In the genomic region with DNA sequence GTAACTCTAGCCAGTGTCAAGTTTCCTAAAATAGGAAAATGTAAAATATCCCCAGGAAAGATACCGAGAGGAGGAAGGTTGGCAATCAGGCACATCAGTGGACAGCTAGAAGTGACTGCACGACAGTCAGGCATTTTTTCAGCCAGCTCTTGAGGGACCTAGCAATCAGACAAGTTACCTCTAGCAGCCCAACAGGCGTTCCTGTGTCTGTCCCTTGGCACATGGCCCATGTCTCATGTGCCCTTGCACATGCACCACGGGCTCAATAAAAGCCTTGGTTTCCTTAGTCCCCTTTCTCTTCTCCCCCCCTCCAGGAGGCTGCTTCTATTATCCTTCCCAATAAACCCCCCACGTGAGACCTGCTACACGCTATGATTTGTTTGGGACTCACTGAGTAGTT, we compare ENCODE assay signal across 37 mouse cellular contexts. TPM values are rescaled to one million over a fixed set of nuclear protein-coding genes. Genes with fewer than 3 reads are reported as not detected.
DNase-seq lines count a peak whose midpoint lies in the region; ATAC-seq and TF ChIP-seq lines count a peak whose summit lies in the region.
"Had no signal": no experiment of that assay in that cellular context is flagged by ENCODE, and none has a peak within 500 bp of the region (broad histone marks: within the 10 kb centered on the region; RNA-seq: fewer than 3 reads in every experiment).

No protein-coding gene starts in this region.

- H3K27me3 ChIP-seq in heart, postnatal 0 days (ENCODE audit: control insufficient read depth, insufficient read depth, low read length): no peaks in the 10 kb centered on the region
- H3K27me3 ChIP-seq in heart, embryonic 11.5 days (ENCODE audit: control insufficient read depth, insufficient read depth, low read length): no peaks in the 10 kb centered on the region
- no peaks in the 10 kb centered on the region for H3K27me3 ChIP-seq in midbrain, postnatal 0 days (ENCODE audit: insufficient read depth, low read length)
- H3K27me3 ChIP-seq in midbrain, embryonic 14.5 days (ENCODE audit: control insufficient read depth, insufficient read depth, low read length): no peaks in the 10 kb centered on the region
- H3K27me3 ChIP-seq: forebrain, embryonic 15.5 days; hindbrain, embryonic 13.5 days; limb, embryonic 15.5 days; liver, embryonic 13.5 days; Patski had no signal

- no peaks in the 10 kb centered on the region for H3K36me3 ChIP-seq in heart, postnatal 0 days (replicated peaks; ENCODE audit: control insufficient read depth, insufficient read depth, low read length)
- no peaks in the 10 kb centered on the region for H3K36me3 ChIP-seq in heart, embryonic 11.5 days (ENCODE audit: control insufficient read depth, insufficient read depth, low read length)
- H3K36me3 ChIP-seq in midbrain, postnatal 0 days (ENCODE audit: insufficient read depth, low read length): no peaks in the 10 kb centered on the region
- H3K36me3 ChIP-seq in midbrain, embryonic 14.5 days (ENCODE audit: control insufficient read depth, insufficient read depth, low read length): no peaks in the 10 kb centered on the region
- H3K36me3 ChIP-seq: embryonic facial prominence, embryonic 12.5 days; forebrain, embryonic 15.5 days; hindbrain, embryonic 13.5 days; limb, embryonic 15.5 days; liver, embryonic 13.5 days had no signal

- no peak overlapping the region for H3K27ac ChIP-seq in heart, postnatal 0 days (ENCODE audit: low read depth)
- H3K27ac ChIP-seq in heart, embryonic 11.5 days (ENCODE audit: low read depth, low read length): no peak overlapping the region
- no peak overlapping the region for H3K27ac ChIP-seq in midbrain, postnatal 0 days (ENCODE audit: low read depth, low read length)
- no peak overlapping the region for H3K27ac ChIP-seq in midbrain, embryonic 14.5 days (replicated peaks; ENCODE audit: low read depth, low read length)
- H3K27ac ChIP-seq: embryonic facial prominence, embryonic 12.5 days; forebrain, embryonic 15.5 days; hindbrain, embryonic 13.5 days; left cerebral cortex, adult 2 months; limb, embryonic 15.5 days; liver, embryonic 13.5 days had no signal

- no peak overlapping the region for H3K9ac ChIP-seq in heart, postnatal 0 days (replicated peaks; ENCODE audit: low read depth, low read length)
- H3K9ac ChIP-seq in heart, embryonic 11.5 days (ENCODE audit: low read depth, low read length): no peak overlapping the region
- no peak overlapping the region for H3K9ac ChIP-seq in midbrain, postnatal 0 days (replicated peaks; ENCODE audit: low read length, poor library complexity, severe bottlenecking)
- no peak overlapping the region for H3K9ac ChIP-seq in midbrain, embryonic 14.5 days (replicated peaks; ENCODE audit: low read length)
- H3K9ac ChIP-seq: embryonic facial prominence, embryonic 12.5 days; forebrain, embryonic 15.5 days; hindbrain, embryonic 13.5 days; limb, embryonic 15.5 days; liver, embryonic 13.5 days had no signal

- H3K4me1 ChIP-seq in heart, postnatal 0 days (ENCODE audit: control insufficient read depth, insufficient read depth): no peaks in the 10 kb centered on the region
- no peaks in the 10 kb centered on the region for H3K4me1 ChIP-seq in heart, embryonic 11.5 days (ENCODE audit: control insufficient read depth, insufficient read depth, low read length)
- H3K4me1 ChIP-seq in midbrain, postnatal 0 days (ENCODE audit: insufficient read depth, low read length): no peaks in the 10 kb centered on the region
- 0 out of 2 replicates have a peak, but pooled peaks cover 6% of the 10 kb centered on the region for H3K4me1 ChIP-seq in midbrain, embryonic 14.5 days (ENCODE audit: control insufficient read depth, insufficient read depth, low read length)
- H3K4me1 ChIP-seq: forebrain, embryonic 15.5 days; hindbrain, embryonic 13.5 days; limb, embryonic 15.5 days; liver, embryonic 13.5 days had no signal

- no peak overlapping the region for H3K4me3 ChIP-seq in heart, postnatal 0 days (ENCODE audit: low read depth, low read length)
- H3K4me3 ChIP-seq in heart, embryonic 11.5 days (ENCODE audit: low read depth, low read length): no peak overlapping the region
- no peak overlapping the region for H3K4me3 ChIP-seq in midbrain, postnatal 0 days (ENCODE audit: low read depth, low read length)
- H3K4me3 ChIP-seq in midbrain, embryonic 14.5 days (replicated peaks; ENCODE audit: low read depth, low read length): no peak overlapping the region
- H3K4me3 ChIP-seq: embryonic facial prominence, embryonic 12.5 days; forebrain, embryonic 15.5 days; hindbrain, embryonic 13.5 days; left cerebral cortex, adult 2 months; limb, embryonic 15.5 days; liver, embryonic 13.5 days had no signal

- WGBS in heart, postnatal 0 days: 41% methylated on average over 6 of the region's 6 CpGs
- 66% methylated on average over 6 of the region's 6 CpGs for WGBS in heart, embryonic 11.5 days (ENCODE audit: insufficient replicate concordance)
- WGBS in midbrain, postnatal 0 days: 65% methylated on average over 6 of the region's 6 CpGs
- 64% methylated on average over 6 of the region's 6 CpGs for WGBS in midbrain, embryonic 14.5 days

- no peak for TF ChIP-seq EP300 in heart, postnatal 0 days (IDR thresholded peaks at IDR 0.05; ENCODE audit: low read depth)

- no peak overlapping the region for H3K4me2 ChIP-seq in heart, postnatal 0 days (ENCODE audit: low read depth, low read length)
- H3K4me2 ChIP-seq in heart, embryonic 11.5 days: no peak overlapping the region
- H3K4me2 ChIP-seq in midbrain, postnatal 0 days (ENCODE audit: low read depth, low read length, poor library complexity, severe bottlenecking): no peak overlapping the region
- H3K4me2 ChIP-seq in midbrain, embryonic 14.5 days (ENCODE audit: low read length): no peak overlapping the region
- H3K4me2 ChIP-seq: embryonic facial prominence, embryonic 12.5 days; forebrain, embryonic 15.5 days; hindbrain, embryonic 13.5 days; limb, embryonic 15.5 days; liver, embryonic 13.5 days had no signal

- ATAC-seq in heart, postnatal 0 days (ENCODE audit: insufficient read depth, low read depth): no peak
- ATAC-seq in heart, embryonic 11.5 days (replicated peaks; ENCODE audit: insufficient number of reproducible peaks, low FRiP score, low TSS enrichment): no peak
- no peak for ATAC-seq in midbrain, postnatal 0 days (ENCODE audit: low FRiP score)
- no peak for ATAC-seq in midbrain, embryonic 14.5 days (ENCODE audit: low FRiP score, low TSS enrichment)
- ATAC-seq in megakaryocyte-erythroid progenitor cell, adult 5-6 weeks (replicated peaks; ENCODE audit: low FRiP score, low TSS enrichment, poor library complexity, severe bottlenecking): peak; percentile 60; the same call in 1 of the 2 replicates
- ATAC-seq: forebrain, embryonic 15.5 days; inflammation-experienced regulatory T-cells, adult 6 months; lung, postnatal 0 days; Patski had no signal

- no peaks in the 10 kb centered on the region for H3K9me3 ChIP-seq in heart, postnatal 0 days (replicated peaks; ENCODE audit: control insufficient read depth, low read length)
- H3K9me3 ChIP-seq in heart, embryonic 11.5 days (replicated peaks; ENCODE audit: control insufficient read depth, low read length): no peaks in the 10 kb centered on the region
- H3K9me3 ChIP-seq in midbrain, postnatal 0 days (ENCODE audit: low read length): no peaks in the 10 kb centered on the region
- no peaks in the 10 kb centered on the region for H3K9me3 ChIP-seq in midbrain, embryonic 14.5 days (ENCODE audit: control insufficient read depth, low read length)
- H3K9me3 ChIP-seq: embryonic facial prominence, embryonic 12.5 days; forebrain, embryonic 15.5 days; hindbrain, embryonic 13.5 days; limb, embryonic 15.5 days; liver, embryonic 13.5 days had no signal

- no peak for TF ChIP-seq CTCF in heart, postnatal 0 days (IDR thresholded peaks at IDR 0.05; ENCODE audit: low read depth)
- TF ChIP-seq CTCF in midbrain, postnatal 0 days (IDR thresholded peaks at IDR 0.05): no peak

- DNase-seq in heart, postnatal 0 days (ENCODE audit: low spot score): peak; percentile 19
- peak; percentile 29 for DNase-seq in midbrain, postnatal 0 days (ENCODE audit: low spot score)
- DNase-seq in midbrain, embryonic 14.5 days: no peak
- peak; percentile 13 for DNase-seq in NIH3T3 (ENCODE audit: low read depth)
- DNase-seq in thymus, postnatal 25 days: no peak
- no peak for DNase-seq in layer of hippocampus, adult 11-12 months (ENCODE audit: low spot score)
- DNase-seq: adrenal gland, postnatal 25 days; B cell, adult 2 months; cerebellum, adult 8-10 months; cerebellum, postnatal 36 days; embryo, embryonic 11 days; kidney, adult 11 months; kidney, postnatal 14 days; liver, embryonic 13.5 days; lung, adult 18-20 months; lung, postnatal 4 days; thymus, adult 2 months; thymus, postnatal 4 days had no signal

RNA-seq across cellular contexts. Expression of a gene that starts 2.3 kb away (rescaled TPM):
- not detected in 2 replicates for total RNA-seq in heart, postnatal 0 days (2014; rRNA removed; ENCODE audit: low replicate concordance)
- not detected in 2 replicates for polyA plus RNA-seq in heart, postnatal 0 days (2015; fragmentation: Nextera tagmentation; extraction: Ambion mirVana)
- not detected in 2 replicates for polyA plus RNA-seq in heart, embryonic 11.5 days (2014; fragmentation: Nextera tagmentation; extraction: Ambion mirVana)
- total RNA-seq in midbrain, postnatal 0 days (2014; rRNA removed): not detected in 2 replicates
- 0.15 and 0.19 TPM in 2 replicates for polyA plus RNA-seq in midbrain, postnatal 0 days (2015; fragmentation: Nextera tagmentation; extraction: Ambion mirVana)
- polyA plus RNA-seq in midbrain, embryonic 14.5 days (2014; fragmentation: Nextera tagmentation; extraction: Ambion mirVana): 0.39 and 0.47 TPM in 2 replicates
- total RNA-seq in megakaryocyte-erythroid progenitor cell, adult 5-6 weeks (2014; fragmentation: Nextera tagmentation): not detected in 2 replicates
- total RNA-seq in megakaryocyte-erythroid progenitor cell, adult 5-6 weeks (2017): not detected in 2 replicates
- total RNA-seq: adrenal gland, postnatal 25 days; ES-E14; gastrocnemius, adult 18-20 months; gastrocnemius, postnatal 4 days; heart, adult 8-10 months; heart, postnatal 25 days; layer of hippocampus, adult 18-20 months had no signal
- polyA plus RNA-seq: forebrain, embryonic 15.5 days; heart, embryonic 14.5 days; kidney, embryonic 14.5 days; liver, embryonic 13.5 days; Patski; spleen, adult 2 months had no signal

RNA-seq across cellular contexts. Expression of a gene that starts 42.7 kb away (rescaled TPM):
- total RNA-seq in heart, postnatal 0 days (2014; rRNA removed; ENCODE audit: low replicate concordance): 9.8 and 15.3 TPM in 2 replicates
- 4.3 and 5.1 TPM in 2 replicates for polyA plus RNA-seq in heart, postnatal 0 days (2015; fragmentation: Nextera tagmentation; extraction: Ambion mirVana)
- polyA plus RNA-seq in heart, embryonic 11.5 days (2014; fragmentation: Nextera tagmentation; extraction: Ambion mirVana): 7.8 and 9.1 TPM in 2 replicates
- total RNA-seq in midbrain, postnatal 0 days (2014; rRNA removed): 25.0 and 25.8 TPM in 2 replicates
- polyA plus RNA-seq in midbrain, postnatal 0 days (2015; fragmentation: Nextera tagmentation; extraction: Ambion mirVana): 4.9 and 7.9 TPM in 2 replicates
- polyA plus RNA-seq in midbrain, embryonic 14.5 days (2014; fragmentation: Nextera tagmentation; extraction: Ambion mirVana): 15.3 and 17.1 TPM in 2 replicates
- total RNA-seq in megakaryocyte-erythroid progenitor cell, adult 5-6 weeks (2014; fragmentation: Nextera tagmentation): 33.1 and 50.1 TPM in 2 replicates
- total RNA-seq in megakaryocyte-erythroid progenitor cell, adult 5-6 weeks (2017): 41.3 and 61.0 TPM in 2 replicates

Comparison
In these comparisons a context has a peak if more than half of its experiments do, and no peak if none do; other contexts are left out.
1. DNase-seq: peak in heart, postnatal 0 days (single experiment), midbrain, postnatal 0 days (single experiment) and NIH3T3 (single experiment); none in midbrain, embryonic 14.5 days (single experiment), thymus, postnatal 25 days (single experiment) and layer of hippocampus, adult 11-12 months (single experiment).